Mouse (Mus musculus) cerebellum, adult 11-12 months (tissue): ENCODE results near the gene Myo19.
"Not testable (repeated sequence)": the region's sequence is repeated elsewhere in the genome, so short reads cannot be mapped to it uniquely, and the experiment has no call there.

Source experiments
- DNase-seq: peaks from one replicate; pipeline ENCODE4 v3.0.0; 2022

Gene Myo19

DNA sequence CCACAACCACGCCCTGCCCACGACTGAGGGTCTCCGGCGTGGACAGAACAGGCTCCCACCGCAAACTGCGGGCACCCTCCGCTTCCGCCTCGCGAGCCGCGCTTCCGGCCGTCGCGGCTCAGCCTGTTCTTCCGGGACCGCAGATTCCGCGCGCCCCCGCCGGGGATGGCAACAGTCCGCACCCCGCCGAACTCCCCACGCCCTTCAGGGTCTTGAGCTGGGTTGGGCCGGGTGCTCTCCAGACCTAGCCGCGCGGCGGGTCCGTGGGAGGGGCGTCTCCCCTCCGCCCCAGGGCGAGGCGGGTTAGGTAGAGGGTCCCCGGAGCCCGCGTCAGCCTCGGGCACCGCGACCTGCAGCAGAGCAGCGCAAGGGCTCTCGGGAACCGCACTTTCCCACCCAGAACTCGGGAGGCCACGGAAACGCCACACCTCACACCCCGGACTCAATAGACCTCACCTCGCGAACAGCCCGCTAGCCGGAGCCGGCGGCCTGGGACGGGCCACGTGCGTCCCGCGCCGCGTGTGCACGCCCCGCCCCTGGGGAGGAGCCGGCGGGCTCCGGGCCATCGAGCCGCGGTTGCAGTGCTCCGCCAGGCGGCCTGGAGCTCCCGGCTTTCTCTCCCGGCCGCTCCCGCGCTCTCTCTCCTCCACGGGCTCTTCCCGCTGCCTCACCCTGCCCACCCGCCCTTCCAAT is at the start of gene Myo19, which contains the start of gene Pigw:
TSS of gene Myo19 (plus strand) at position 377 of the 693 bp plus-strand sequence.
TSS of gene Pigw (minus strand) at position 514 of the 693 bp plus-strand sequence.
- DNase-seq: peak; percentile 79

DNA sequence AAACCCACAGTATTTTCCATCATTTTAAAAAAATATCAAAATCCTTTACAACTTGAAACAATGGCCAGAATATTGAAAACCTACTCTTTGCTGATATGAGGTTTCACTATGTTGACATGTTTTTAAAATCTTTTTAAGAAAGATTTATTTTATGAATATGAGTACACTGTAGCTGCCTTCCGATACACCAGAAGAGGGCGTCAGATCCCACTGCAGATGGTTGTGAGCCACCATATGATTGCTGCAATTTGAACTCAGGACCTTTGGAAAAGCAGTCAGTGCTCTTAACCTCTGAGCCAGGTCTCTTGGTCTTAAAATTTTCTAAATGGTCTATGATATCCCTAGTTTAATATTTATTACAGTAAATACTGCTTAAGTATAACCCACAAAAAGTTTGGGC is 40.6 kb upstream of the Myo19 start:
- no peak for DNase-seq

DNA sequence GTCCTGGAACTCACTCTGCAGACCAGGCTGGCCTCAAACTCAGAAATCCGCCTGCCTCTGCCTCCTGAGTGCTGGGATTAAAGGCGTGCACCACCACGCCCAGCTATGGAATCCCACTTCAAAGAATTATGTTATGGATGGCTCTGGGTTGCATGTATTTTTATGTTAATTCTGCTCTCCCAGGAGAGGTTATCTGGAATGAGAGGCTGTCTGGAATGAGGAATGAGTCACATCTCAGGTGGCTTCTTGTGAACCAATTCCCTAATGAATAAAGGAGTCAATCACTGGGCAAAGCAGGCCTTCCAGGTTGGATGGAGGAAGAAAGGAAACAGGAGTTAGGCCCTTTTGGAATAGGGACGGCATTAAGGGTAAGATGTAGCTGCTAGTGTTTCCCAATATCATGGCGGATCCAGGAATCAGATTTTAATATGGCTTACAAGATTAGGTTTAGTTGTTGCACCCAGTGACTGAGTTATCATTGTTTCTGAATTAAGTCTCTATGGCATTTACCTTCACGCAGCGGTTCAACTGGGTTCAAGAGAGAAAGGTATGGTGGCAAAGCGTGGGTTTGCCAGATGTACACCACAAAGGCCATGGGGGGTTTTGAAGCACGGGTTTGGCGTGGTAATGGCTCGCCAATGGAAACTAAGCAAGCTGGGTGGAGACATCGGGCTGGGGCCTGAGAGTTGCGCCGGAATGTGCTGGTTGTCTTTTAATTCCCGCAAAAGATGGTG is 33.0 kb upstream of the Myo19 start:
- no peak for DNase-seq

DNA sequence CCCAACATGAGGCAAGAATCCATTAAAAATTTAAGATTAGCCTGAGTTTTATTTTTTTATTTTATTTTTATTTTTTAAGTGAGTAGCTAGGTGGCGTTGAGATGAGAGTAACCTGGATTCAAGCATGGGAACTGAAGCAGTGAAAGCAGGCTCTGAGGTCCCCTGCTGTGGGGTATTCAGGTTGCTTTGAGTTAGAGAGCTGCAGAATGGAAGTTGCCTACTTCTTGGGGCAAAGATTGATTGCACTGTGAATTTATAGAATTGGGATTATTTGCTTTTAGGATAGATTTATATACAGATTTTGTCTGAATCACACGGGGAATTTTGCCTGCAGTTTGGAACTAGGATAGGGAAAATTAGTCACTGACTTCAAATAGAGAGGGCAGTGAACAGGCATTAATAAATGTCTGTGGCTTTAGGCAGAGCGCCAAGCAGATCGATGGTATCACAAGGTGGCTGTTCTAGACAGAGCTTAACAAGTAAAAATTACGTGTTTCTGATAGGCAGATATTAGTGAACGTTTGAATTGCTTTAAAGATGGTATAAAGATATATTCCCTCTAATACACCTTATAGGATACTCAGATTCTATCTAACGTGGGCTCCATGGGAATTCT is 32.4 kb upstream of the Myo19 start:
- no peak for DNase-seq

DNA sequence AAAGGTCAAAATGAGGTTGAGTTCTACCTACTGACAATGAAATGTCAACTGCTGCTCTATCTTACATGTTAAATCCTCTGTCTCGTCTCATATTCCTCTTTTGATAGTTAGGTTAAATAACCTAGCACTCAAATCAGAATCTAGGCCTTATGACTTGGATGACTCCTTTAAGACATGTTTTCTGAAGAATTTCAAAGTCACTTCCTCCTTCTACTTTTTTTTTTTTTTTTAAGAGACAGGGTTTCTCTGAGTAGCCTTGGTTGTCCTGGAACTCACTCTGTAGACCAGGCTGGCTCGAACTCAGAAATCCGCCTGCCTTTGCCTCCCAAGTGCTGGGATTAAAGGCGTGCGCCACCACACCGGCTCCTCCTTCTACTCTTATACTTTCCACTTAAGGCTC is 24.7 kb upstream of the Myo19 start:
- no peak for DNase-seq

DNA sequence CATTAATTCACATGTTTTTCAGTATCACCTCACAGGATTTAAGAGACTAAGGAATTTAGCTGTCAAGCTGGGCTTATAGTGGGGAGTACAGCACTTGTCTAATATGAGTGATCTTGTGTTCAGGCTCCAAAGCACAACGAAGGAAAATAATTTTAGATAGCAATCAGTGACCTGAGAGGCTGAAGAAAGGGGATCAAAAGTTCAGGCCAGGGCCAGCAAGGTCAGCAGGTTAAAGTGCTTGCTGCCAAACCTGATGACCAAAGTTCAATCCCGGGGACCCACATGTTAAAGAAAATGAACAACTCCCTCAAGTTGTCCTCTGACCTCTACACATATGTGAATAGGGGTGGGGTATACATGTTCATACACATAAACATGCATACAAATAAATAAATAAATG is 14.7 kb upstream of the Myo19 start:
- no peak for DNase-seq

DNA sequence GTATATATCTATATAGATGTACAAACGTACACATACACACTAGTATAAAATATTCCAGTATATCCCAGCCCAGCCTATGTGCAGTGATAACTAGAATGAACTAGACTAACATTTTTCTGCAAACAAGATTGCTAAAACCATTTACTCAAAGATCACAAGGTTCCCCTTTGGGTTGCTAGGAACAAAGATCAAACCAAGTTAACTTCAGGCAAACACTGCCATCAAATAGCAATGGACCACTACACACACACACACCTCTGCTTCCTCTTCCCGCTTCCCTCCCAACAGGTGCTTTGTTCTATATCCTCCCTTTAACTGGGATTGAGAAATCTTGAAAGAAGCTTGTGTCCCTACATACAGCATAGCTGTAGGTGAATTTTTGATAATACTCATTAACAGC is 12.4 kb upstream of the Myo19 start:
- DNase-seq: no peak

DNA sequence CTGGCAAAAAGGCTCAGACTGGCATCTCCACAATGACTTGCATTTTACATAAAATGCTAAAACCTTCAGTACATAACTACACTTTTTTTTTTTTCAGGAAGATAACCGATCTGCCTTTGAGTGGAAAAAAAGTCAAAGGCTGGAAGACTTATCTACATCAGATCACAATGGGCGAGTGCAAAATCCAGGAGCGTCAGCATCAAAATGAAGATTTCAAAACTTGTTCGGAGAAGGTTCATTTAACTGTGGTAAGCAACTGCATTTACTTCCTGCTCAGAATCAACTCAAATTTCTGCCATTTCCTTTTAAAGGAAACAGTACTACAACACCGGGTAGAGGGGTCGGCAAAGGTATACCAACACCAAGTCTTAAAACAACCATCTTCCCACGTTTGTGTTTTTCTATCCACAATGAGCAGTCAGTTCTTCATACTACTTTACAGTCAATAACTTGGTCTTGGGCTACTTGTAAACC is 11.1 kb upstream of the Myo19 start:
- no peak for DNase-seq

DNA sequence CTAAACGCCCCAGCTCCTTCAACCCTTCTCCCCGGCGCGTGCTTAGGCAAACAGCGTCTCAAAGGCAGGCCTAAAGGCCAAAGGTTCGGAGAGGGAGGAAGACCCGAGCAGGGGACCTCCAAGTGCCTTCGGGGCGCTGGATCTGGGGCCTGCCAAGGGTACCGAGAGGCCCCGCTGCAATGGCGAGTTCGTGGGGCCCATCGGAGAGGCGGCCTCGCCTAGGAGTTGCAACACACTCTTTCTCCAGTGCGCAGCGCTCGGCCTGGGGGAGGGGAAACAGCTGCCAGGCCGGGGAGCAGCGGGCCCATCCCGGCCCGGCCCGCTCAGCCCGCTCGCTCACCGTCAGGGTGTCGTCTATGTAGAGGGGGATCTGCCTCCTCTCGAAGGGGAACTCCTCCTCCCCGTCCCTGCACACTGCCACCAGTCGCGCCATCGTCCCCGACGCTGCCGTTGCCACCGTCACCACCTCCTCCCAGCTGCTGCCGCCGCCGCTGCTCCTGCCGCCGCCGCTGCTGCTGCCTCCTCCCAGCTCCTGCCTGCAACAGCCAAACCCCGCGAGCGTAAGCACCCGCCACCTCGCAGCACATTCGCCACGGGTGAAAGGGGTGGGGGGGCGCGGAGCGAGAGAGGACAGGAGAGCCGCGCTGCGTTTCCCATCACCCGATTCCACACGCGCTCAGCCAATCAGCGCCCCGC is 10.3 kb upstream of the Myo19 start:
- peak; percentile 92 for DNase-seq

DNA sequence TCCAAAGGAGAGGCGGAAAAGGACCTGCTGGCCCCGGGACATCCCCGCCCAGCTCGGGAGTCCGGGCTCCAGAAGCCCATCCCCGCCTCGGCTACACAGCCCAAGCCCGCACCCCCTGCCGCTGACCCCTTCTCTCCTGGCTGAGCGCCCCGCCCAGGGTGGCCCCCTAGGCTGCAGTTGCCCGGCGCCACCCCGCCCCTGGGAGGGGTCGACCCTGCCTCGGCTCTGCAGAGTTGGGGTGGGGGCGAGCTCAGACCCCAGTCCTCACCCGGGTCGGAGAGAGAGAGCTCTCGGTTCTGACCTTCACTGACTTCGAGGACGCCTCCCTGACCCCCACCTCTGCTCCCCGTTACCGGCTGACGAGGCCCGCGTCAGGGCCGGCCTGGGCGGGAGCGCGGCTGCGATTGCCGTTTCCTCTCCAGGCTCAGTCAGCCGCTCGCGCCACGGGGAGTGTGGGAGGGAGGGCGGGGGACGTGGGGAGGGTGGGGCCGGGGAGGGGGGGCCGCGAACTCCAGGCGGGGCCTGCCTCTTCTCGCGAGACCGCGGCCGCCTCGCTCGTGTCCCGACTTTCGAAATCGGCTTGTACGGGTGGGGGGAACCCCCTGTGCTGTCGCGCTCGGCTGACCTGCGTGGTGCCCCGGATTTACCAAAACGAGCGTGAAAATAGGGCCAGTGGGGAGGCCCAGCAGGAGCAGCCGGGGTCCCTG is 9.5 kb upstream of the Myo19 start, which contains the start of gene Ggnbp2:
TSS of gene Ggnbp2 (minus strand) at position 481 of the 707 bp plus-strand sequence.
- DNase-seq: peak; percentile 92

DNA sequence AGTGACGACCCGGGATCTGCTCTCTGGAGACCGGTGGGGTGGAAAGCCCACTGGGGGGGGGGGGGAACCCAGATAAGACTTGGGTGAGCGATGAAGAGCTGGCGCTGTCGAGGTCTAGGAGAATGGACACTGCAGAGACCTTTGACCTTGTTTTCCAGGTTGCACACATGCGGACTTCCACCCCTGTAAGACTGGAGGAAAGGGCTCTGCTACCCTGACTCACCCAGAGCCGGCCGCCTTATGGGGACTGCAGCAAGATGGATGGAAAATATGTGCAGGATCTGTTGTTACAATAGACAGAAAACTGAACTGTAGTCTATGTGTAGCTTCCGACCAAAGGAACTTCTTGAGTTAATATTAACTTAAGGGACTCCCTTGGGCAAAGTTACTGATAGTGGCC is 8.9 kb upstream of the Myo19 start:
- DNase-seq: no peak

DNA sequence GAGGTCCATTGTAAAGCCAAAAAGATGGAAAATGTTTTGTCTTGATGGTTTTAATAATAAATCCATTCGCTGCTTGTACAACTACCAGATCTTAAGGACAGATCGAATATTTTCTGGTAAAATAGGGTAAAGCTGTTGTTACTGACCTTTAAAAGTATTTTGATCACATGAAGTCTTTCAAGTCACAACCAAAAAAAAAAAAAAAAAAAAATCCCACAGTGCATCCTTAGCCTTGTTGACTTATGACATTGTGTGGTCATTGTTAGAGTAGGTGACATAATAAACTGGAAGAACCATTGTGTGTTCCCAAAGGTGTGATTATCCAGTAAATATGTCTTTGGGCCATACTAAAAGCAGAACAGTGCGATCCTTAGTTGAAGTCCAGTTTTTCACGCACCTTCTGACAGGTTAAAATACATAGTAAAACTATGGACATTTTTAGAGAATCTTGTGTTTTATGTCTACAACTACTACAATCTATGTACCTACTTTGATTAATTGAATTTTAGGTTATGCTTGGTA is 8.3 kb upstream of the Myo19 start:
- no peak for DNase-seq

DNA sequence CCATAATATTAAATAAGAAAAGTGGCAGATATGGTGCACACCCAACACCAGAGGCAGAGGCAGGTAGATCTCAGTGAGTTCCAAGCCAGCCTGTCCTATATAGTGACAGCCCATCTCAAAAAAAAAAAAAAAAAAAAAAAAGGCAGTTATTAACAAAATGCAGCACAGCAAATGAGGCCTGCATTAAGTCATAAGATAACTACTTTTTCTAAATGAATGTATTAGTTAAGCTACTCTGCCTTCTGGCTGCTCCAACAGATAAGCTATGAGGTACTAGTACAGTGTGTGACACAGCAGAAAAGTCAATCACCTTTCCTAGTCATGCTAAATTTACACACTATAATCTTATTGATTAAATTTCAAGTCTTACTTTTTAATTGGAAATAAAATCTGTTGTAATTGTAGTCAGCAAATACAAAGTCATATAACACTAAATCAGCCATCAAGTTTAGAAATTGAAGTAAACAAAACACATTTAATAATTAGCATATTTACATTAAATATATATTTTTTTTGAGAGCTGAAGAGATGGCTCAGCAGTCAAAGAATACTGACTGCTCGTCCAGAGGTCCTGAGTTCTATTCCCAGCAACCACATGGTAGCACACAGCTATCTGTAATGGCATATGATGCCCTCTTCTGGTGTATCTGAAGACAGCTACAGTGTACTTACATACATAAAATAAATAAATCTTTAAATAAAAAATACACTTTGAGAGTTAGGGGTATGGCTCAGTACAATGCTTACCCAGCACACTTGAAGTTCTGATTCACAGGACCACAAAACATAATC is 6.7 kb upstream of the Myo19 start:
- DNase-seq: no peak

DNA sequence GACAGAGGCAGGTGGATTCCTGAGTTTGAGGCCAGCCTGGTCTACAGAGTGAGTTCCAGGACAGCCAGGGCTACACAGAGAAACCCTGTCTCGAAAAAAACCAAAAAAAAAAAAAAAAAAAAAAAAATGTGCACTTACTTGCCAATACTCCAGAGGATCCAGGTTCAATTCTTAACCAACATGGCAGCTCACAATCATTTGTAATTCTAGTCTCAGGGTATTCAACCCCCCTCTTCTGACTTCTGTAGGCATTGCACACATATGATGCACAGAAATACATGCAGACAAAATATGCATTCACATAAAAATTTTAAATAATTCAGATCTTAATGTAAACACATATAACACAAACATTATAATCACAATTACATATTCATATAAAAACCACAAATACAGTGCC is 3.9 kb upstream of the Myo19 start:
- not testable (repeated sequence) for DNase-seq

DNA sequence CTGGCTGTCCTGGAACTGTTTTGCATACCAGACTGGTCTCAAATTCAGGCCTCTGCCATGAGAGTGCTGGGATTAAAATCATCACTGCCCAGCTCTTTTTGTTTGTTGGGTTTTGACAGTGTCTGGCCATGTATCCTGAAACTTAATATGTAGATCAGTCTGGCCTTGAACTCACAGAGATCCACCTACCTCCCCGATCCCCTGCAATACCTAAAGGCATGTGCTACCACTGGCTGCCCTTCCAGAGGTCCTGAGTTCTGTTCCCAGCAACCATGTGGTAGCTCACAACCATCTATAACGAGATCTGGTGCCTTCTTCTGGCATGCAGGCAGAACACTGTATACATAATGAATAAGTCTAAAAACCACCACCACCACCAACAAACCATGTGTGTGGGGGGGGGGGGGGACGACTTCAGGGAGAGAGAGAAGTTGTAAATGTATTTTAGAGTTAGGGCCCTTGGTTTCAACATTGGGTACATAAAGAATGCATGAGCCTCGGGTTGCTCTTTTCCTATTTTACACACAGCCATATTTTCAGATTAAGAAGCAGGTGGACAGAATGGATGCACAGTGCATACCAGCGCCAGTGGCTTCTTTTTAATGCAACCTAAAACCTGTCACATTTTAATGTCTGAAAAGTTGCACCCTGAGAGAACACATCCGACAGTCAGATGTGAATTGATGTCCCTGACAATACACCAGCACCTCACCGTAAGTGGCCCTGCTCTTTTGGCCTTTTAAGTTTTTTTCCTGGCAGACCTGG is 759 bp upstream of the Myo19 start:
- no peak for DNase-seq

DNA sequence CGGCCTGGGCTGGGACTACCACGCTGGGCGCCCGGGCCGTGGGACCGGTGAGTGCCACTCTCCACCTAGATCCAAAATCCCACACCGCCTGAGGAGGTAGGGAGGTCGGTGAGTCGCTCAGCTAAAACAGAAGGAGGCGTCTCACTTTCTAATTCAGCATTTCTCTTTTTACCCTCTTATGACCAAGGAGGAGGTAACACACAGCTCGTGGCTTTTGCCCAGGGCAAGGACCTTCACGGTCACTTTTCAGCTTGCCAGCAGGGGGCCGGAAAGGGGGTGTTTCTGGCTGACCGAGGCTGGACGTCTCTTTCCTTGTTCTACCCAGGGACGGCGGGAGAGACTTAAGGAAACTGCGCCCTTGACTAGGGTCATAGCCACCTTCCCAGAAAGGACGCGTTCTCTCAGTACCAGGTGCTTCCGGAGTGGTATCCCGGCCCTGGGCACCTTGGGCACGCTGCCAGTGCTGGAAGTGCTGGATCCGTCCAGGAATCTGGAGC is 565 bp downstream of the Myo19 start:
- peak; percentile 64 for DNase-seq

DNA sequence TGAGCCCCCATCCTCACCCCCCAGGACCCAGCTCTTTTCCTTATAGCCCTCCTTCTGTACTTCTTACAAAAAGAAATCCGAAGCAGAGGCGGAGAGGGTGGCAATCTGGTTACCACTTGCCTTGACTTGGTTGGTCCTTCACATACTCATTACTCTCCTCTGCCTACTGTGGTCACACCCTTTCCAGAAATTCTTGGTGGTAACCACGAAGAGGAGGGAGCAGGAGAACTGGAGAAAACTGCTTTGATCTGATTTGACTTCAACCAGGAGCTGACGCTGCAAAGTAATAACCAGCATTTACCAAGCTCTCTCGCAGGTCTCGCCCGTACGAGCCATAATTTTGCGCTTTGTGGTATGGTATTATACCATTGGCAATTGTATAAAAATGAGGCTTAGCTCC is 1.0 kb downstream of the Myo19 start:
- no peak for DNase-seq

DNA sequence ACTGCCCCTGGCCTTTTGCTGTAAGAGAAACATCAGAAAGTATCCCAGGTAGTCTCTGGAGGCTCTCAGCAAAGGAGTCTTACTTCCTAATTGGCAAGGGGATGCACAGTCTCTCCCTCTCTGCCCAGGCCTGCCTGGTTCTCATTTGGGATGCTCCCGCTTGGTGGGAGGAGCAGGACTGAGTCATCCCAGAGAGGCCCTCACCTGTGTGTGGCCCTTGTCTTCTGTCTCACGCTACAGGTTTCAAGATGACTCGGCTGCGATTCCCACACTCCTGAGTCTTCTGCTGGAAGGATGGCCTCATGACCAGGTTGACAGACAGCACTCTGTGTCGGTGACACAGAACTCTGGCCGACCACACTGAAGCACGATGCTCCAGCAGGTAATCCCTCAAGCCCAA is 2.4 kb downstream of the Myo19 start:
- DNase-seq: no peak

DNA sequence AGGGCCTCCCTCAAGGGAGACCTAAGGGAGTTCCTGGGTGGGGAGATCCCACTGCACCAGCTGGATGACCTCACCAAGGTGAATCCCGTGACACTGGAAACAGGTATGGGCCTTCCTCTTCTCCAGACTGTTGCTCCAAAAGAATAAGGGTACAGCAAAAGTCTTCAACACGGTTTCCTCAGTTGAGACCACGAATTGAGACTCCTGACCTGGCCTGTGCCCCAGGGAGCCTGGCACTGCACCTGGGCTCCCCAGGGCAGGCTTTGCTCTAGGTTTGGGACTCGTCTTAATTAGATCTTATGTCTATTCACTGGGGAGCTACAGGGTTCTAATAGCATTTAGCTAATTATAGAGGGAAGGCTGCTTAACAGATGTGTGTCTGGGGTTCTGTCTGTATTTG is 5.3 kb downstream of the Myo19 start:
- no peak for DNase-seq

DNA sequence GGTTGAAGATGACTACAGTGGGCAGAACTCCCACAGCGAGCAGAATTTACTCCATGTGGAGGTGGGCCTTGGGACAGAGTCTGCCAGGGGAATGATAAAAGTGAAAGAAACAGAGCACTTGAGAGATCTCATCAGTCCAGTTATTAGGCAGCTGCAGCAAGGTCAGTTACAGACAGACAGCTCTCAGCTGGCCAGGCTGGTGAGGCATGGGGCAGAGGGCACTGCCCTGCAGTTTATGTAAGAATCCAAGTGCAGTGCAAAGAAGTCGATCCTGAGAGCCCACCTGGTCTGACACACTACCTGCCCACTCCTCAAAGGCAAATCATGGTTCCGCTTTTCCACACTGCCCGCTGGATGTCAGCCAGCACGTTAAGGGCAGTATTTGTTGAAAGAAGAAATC is 6.3 kb downstream of the Myo19 start:
- DNase-seq: no peak
